Mouse (Mus musculus): ENCODE results near the gene Pla2g5.

GRCm38 (mm10) chr4:138858446-138858845 is 4.8 kb downstream of the Pla2g5 start:
- TF ChIP-seq CTCF (IDR thresholded peaks at IDR 0.05; ENCODE audit: low read depth) (no peak), EP300 (IDR thresholded peaks at IDR 0.05; ENCODE audit: low read depth) (no peak)

All from liver, postnatal 0 days (tissue).